Mouse (Mus musculus) layer of hippocampus, adult 18-20 months (tissue): ENCODE results near the gene Olfr167. TPM values are rescaled to one million over a fixed set of nuclear protein-coding genes. Genes with fewer than 3 reads are reported as not detected.
"Not testable (repeated sequence)": the region's sequence is repeated elsewhere in the genome, so short reads cannot be mapped to it uniquely, and the experiment has no call there.

Experiments used
- DNase-seq, 2 experiments: peaks; one replicate each; pipeline ENCODE4 v3.0.0; 2022; ENCODE audit warnings: low spot score in 2 of 2
- long read RNA-seq: library from polyadenylated mRNA; stranded (forward); transcript quantifications from one replicate; pipeline ENCODE4 v2.0.0, GENCODE M21; 2021
- total RNA-seq, 2 experiments: library from RNA; stranded (reverse); gene quantifications; 2 replicates each; pipeline ENCODE4 v1.2.3; 2021

Olfr167 gene
- total RNA-seq = not detected
- long read RNA-seq = 0 reads

GRCm38 (mm10) chr16:19522166-19522565 is at the start of gene Olfr167:
Gene Olfr167, minus strand, starts transcription at chr16:19522266.
- DNase-seq = no peak

GRCm38 (mm10) chr16:19571709-19572108 is 49.6 kb upstream of the Olfr167 start, which contains the start of gene Olfr169:
Gene Olfr169, minus strand, starts transcription at chr16:19571809.
- not testable (repeated sequence) for DNase-seq

- not testable (repeated sequence) for DNase-seq
Observed at GRCm38 (mm10) chr16:19553429-19553828, 31.4 kb upstream of the Olfr167 start.

GRCm38 (mm10) chr16:19552246-19552645 is 30.2 kb upstream of the Olfr167 start:
- DNase-seq = not testable (repeated sequence)

GRCm38 (mm10) chr16:19535455-19535854 is 13.4 kb upstream of the Olfr167 start, which contains the start of gene Olfr168:
Gene Olfr168, minus strand, starts transcription at chr16:19535555.
- DNase-seq = no peak

- DNase-seq = no peak
Observed at GRCm38 (mm10) chr16:19483394-19483793, 38.7 kb downstream of the Olfr167 start, which contains the start of gene Olfr166. Gene Olfr166, plus strand, starts transcription at chr16:19483694.

GRCm38 (mm10) chr16:19464365-19464764 is 57.7 kb downstream of the Olfr167 start:
- no peak for DNase-seq

Other genes starting within 250 kb of the Olfr167 start
- gene Olfr164, start 208.2 kb downstream of the Olfr167 start, total RNA-seq = not detected
- gene Olfr165, start 99.1 kb downstream of the Olfr167 start, total RNA-seq = not detected
- not detected for gene Olfr166, start 38.6 kb downstream of the Olfr167 start, total RNA-seq
- gene Olfr168, start 13.3 kb upstream of the Olfr167 start, total RNA-seq = not detected
- gene Olfr169, start 49.5 kb upstream of the Olfr167 start, total RNA-seq = not detected
- gene Olfr170, start 89.6 kb upstream of the Olfr167 start, total RNA-seq = not detected
- not detected for gene Olfr171, start 107.7 kb upstream of the Olfr167 start, total RNA-seq
- gene Lamp3, start 184.1 kb upstream of the Olfr167 start, total RNA-seq = under 1 TPM; 0.10 to 0.18 TPM
- under 1 TPM; 0.56 to 0.74 TPM for gene B3gnt5, start 237.9 kb upstream of the Olfr167 start, total RNA-seq